Mouse (Mus musculus) lung, postnatal 0 days (tissue): ENCODE measurements at regions not wholly inside any gene's neighbourhood (a gene's known extent, or its start where the extent isn't known, plus 50 kb on each side); places are given as distances from the start of the nearest gene placed in this dataset.

Experiments used
- ATAC-seq: fragments of 200-750 bp; cut with Nextera tagmentation; 2 replicates; pipeline ENCODE4 v1.8.0; 2017; ENCODE audit warnings: moderate library complexity
- DNase-seq: peaks from one replicate; pipeline ENCODE4 v3.0.0-alpha.2; 2016; ENCODE audit warnings: low spot score
- H3K27ac ChIP-seq: fragments of 300-500 bp; sonication (generic); 2 replicates; pipeline ENCODE4 v1.5.1; 2014; ENCODE audit warnings: antibody characterized with exemption, mild to moderate bottlenecking, low read length, mixed read lengths
- H3K27me3 ChIP-seq: fragments of 300-500 bp; sonication (generic); replicated peaks from 2 replicates; pipeline ENCODE4 v1.6.1; 2014; ENCODE audit warnings: low read length, mixed read lengths; ENCODE audit not compliant: insufficient read depth
- H3K36me3 ChIP-seq: fragments of 300-500 bp; sonication (generic); 2 replicates; pipeline ENCODE4 v1.6.1; 2014; ENCODE audit warnings: low read length, mixed read lengths; ENCODE audit not compliant: insufficient read depth
- H3K4me1 ChIP-seq: fragments of 300-500 bp; sonication (generic); 2 replicates; pipeline ENCODE4 v1.6.1; 2014; ENCODE audit warnings: antibody characterized with exemption, low read depth, low read length, mixed read lengths; ENCODE audit not compliant: insufficient read depth
- H3K4me2 ChIP-seq: fragments of 300-500 bp; sonication (generic); replicated peaks from 2 replicates; pipeline ENCODE4 v1.6.1; 2014; ENCODE audit warnings: low read depth, mild to moderate bottlenecking, low read length, moderate library complexity, mixed read lengths
- H3K4me3 ChIP-seq: fragments of 300-500 bp; sonication (generic); 2 replicates; pipeline ENCODE4 v1.5.1; 2014; ENCODE audit warnings: low read depth, low read length
- H3K9ac ChIP-seq: fragments of 300-500 bp; sonication (generic); replicated peaks from 2 replicates; pipeline ENCODE4 v1.6.1; 2014; ENCODE audit warnings: low read depth, mild to moderate bottlenecking
- H3K9me3 ChIP-seq: fragments of 300-500 bp; sonication (generic); 2 replicates; pipeline ENCODE4 v1.6.1; 2016; ENCODE audit warnings: low read length, mixed read lengths
- CTCF ChIP-seq: IDR thresholded peaks from 2 replicates; pipeline ENCODE4 v1.5.1; 2016; ENCODE audit warnings: antibody characterized with exemption, mild to moderate bottlenecking
- EP300 ChIP-seq: IDR thresholded peaks from 2 replicates; pipeline ENCODE4 v1.6.1; 2016; ENCODE audit warnings: antibody characterized with exemption, mild to moderate bottlenecking, control low read depth
- WGBS: fragments of 180-500 bp; shearing (Covaris S2); extraction: QIAGEN DNeasy Blood & Tissue Kit; methylation state at CpG from one replicate; pipeline ENCODE4 v1.1.7; 2014; 5-methylcytosine and 5-hydroxymethylcytosine counted together

GRCm38 (mm10) chr8:54416691-54417090 lies 112.7 kb upstream of the Asb5 start:
- H3K27ac ChIP-seq = no peak overlapping the region
- 82% methylated on average over 2 of the region's 2 CpGs for WGBS

DNA sequence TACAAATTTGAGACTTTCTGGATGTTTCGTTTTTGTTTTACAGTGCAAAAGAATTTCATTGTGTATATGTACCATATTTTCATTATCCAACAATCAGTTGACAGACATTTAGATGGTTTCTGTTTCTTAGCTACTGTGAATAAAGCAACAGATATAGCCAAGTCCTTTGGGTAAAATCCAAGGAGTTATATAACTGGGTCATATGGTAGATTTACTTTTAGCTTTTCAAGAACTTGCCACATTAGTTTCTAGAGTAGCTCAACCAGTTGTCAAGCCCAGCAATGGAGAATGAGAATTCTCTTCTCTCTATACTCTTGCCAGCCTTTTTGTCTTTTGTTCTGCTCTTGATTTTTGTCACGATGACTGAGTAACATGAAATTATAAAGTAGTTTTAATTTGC lies 111.3 kb upstream of the Asb5 start:
- H3K9ac ChIP-seq = no peak overlapping the region
- no peaks in the 10 kb centered on the region for H3K36me3 ChIP-seq
- no peak overlapping the region for H3K4me3 ChIP-seq
- H3K4me1 ChIP-seq = no peaks in the 10 kb centered on the region
- H3K9me3 ChIP-seq = no peaks in the 10 kb centered on the region
- DNase-seq (no peak), ATAC-seq (no peak)
- H3K27me3 ChIP-seq = no peaks in the 10 kb centered on the region
- 82% methylated on average over 2 of the region's 2 CpGs for WGBS
- no peak overlapping the region for H3K4me2 ChIP-seq
- TF ChIP-seq EP300 (no peak), CTCF (no peak)
- H3K27ac ChIP-seq = no peak overlapping the region

More at GRCm38 (mm10) chr8:54416691-54417090, 112.7 kb upstream of the Asb5 start:
- no peak overlapping the region for H3K9ac ChIP-seq
- H3K9me3 ChIP-seq = no peaks in the 10 kb centered on the region
- no peak overlapping the region for H3K4me2 ChIP-seq
- H3K27me3 ChIP-seq = no peaks in the 10 kb centered on the region
- H3K4me1 ChIP-seq = no peaks in the 10 kb centered on the region
- no peak for DNase-seq
- H3K36me3 ChIP-seq = no peaks in the 10 kb centered on the region
- no peak for TF ChIP-seq EP300
- no peak for TF ChIP-seq CTCF
- H3K4me3 ChIP-seq = no peak overlapping the region
- no peak for ATAC-seq

DNA sequence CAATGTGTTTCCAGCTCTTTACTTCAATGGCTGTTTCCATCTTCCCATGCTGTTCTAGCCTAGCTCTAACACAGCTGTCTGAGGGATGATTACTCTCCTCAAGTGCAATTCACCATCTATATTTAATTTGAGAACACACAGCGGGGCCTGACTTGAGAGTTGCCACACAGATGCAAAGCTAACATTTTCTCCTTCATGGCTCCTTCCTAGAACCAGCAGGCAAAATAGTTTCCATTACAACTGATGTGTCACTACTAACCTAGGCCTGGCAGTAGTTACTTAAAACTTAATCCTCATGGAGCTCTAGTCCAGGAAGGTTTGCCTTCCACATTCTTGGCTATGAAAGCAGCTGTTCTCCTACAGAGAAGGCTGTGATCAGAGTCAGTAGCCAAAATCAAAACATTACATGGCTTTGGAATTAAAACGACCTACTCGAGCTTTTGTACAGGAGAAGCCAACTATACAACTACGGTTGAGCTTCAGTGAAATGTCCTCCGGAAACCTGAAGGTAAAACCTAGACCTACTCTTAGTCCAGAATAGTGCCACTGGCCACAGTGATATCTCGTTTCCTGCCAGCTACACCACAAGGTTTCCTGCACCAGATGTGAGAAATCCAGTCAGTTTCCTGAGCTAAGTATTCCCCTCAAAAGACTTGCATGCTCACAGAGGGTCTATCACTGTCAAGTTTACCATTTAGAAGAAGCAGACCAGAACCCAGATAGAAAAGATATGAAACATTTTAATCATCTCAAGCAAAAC lies 108.9 kb upstream of the Asb5 start:
- no peak for TF ChIP-seq CTCF
- no peak for TF ChIP-seq EP300
- H3K4me3 ChIP-seq = no peak overlapping the region
- H3K36me3 ChIP-seq = no peaks in the 10 kb centered on the region
- H3K27me3 ChIP-seq = no peaks in the 10 kb centered on the region
- 66% methylated on average over 6 of the region's 6 CpGs for WGBS
- ATAC-seq = no peak
- no peak overlapping the region for H3K27ac ChIP-seq
- no peak overlapping the region for H3K9ac ChIP-seq
- H3K9me3 ChIP-seq = no peaks in the 10 kb centered on the region
- no peak for DNase-seq
- no peaks in the 10 kb centered on the region for H3K4me1 ChIP-seq
- no peak overlapping the region for H3K4me2 ChIP-seq

GRCm38 (mm10) chr8:54425039-54425438 lies 104.3 kb upstream of the Asb5 start:
- Histone ChIP-seq H3K9ac (no peak overlapping the region), H3K27me3 (no peaks in the 10 kb centered on the region), H3K27ac (no peak overlapping the region), H3K4me3 (no peak overlapping the region), H3K36me3 (no peaks in the 10 kb centered on the region), H3K9me3 (no peaks in the 10 kb centered on the region), H3K4me2 (no peak overlapping the region), H3K4me1 (no peaks in the 10 kb centered on the region)
- ATAC-seq (no peak), DNase-seq (no peak)
- TF ChIP-seq EP300 (no peak), CTCF (no peak)
- 76% methylated on average over 3 of the region's 3 CpGs for WGBS

GRCm38 (mm10) chr8:54435694-54436093 lies 93.7 kb upstream of the Asb5 start:
- Histone ChIP-seq H3K4me2 (no peak overlapping the region), H3K9me3 (no peaks in the 10 kb centered on the region), H3K27ac (no peak overlapping the region), H3K9ac (no peak overlapping the region), H3K36me3 (no peaks in the 10 kb centered on the region), H3K4me1 (no peaks in the 10 kb centered on the region), H3K27me3 (no peaks in the 10 kb centered on the region), H3K4me3 (no peak overlapping the region)
- ATAC-seq = no peak
- WGBS = 77% methylated on average over 5 of the region's 5 CpGs
- no peak for TF ChIP-seq EP300
- no peak for TF ChIP-seq CTCF
- no peak for DNase-seq

GRCm38 (mm10) chr8:54441143-54441542 lies 88.2 kb upstream of the Asb5 start:
- Histone ChIP-seq H3K36me3 (no peaks in the 10 kb centered on the region), H3K27ac (no peak overlapping the region), H3K4me3 (no peak overlapping the region), H3K4me1 (no peaks in the 10 kb centered on the region), H3K9me3 (no peaks in the 10 kb centered on the region), H3K9ac (no peak overlapping the region), H3K4me2 (no peak overlapping the region), H3K27me3 (no peaks in the 10 kb centered on the region)
- TF ChIP-seq CTCF (no peak), EP300 (no peak)
- DNase-seq (peak; percentile 14), ATAC-seq (no peak)
- 51% methylated on average over 3 of the region's 3 CpGs for WGBS
